In the genomic region with DNA sequence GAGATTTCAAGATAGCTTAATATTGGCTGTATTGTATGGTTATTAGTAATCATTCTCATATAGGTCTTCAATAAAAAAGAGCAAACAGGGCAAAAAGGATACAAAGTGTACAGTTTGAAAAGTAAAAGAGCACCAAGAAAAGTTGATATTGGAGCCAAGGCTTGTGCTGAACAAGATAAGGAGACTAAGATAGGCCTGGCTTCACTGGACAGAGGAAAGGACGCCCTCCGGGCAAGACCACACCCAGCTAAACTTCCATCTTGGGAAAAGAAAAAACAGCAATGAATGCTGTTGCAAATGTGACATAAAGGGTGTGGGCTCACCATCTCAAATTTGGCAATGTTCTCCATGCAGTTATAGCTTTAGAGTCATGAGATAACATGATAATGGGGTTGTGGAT, we compare ENCODE assay signal across 23 mouse cellular contexts.
"Had no signal": no experiment of that assay in that cellular context is flagged by ENCODE, and none has a peak within 500 bp of the region (broad histone marks: within the 10 kb centered on the region; RNA-seq: fewer than 3 reads in every experiment).

No protein-coding gene starts in this region.

- H3K9ac ChIP-seq: limb, embryonic 12.5 days; limb, embryonic 15.5 days; midbrain, embryonic 13.5 days; neural tube, embryonic 13.5 days had no signal

- H3K4me2 ChIP-seq: limb, embryonic 12.5 days; limb, embryonic 15.5 days; midbrain, embryonic 13.5 days; neural tube, embryonic 13.5 days had no signal

- H3K36me3 ChIP-seq: limb, embryonic 12.5 days; limb, embryonic 15.5 days; midbrain, embryonic 10.5 days; midbrain, embryonic 13.5 days; neural tube, embryonic 13.5 days had no signal

- DNase-seq: kidney, adult 18-20 months; kidney, adult 9 months; kidney, postnatal 14 days; kidney, postnatal 4 days; layer of hippocampus, postnatal 36 days; left cerebral cortex, postnatal 4 days; lung, adult 2 months; lung, postnatal 14 days; lung, postnatal 4 days; retina, postnatal 1 day; right cerebral cortex, postnatal 25 days; thymus, postnatal 25 days had no signal

- H3K27ac ChIP-seq: left cerebral cortex, adult 2 months; limb, embryonic 12.5 days; limb, embryonic 15.5 days; midbrain, embryonic 10.5 days; midbrain, embryonic 13.5 days; neural tube, embryonic 13.5 days; stomach, postnatal 0 days had no signal

- ATAC-seq: inflammation-experienced regulatory T-cells, adult 6 months; intestine, embryonic 16.5 days; midbrain, embryonic 13.5 days; midbrain, embryonic 16.5 days had no signal

- H3K9me3 ChIP-seq: limb, embryonic 12.5 days; limb, embryonic 15.5 days; midbrain, embryonic 10.5 days; midbrain, embryonic 13.5 days; neural tube, embryonic 13.5 days had no signal

- H3K4me3 ChIP-seq: left cerebral cortex, adult 2 months; limb, embryonic 12.5 days; limb, embryonic 15.5 days; midbrain, embryonic 10.5 days; midbrain, embryonic 13.5 days; myocyte; neural tube, embryonic 13.5 days had no signal

- H3K27me3 ChIP-seq: limb, embryonic 12.5 days; limb, embryonic 15.5 days; midbrain, embryonic 13.5 days; neural tube, embryonic 13.5 days had no signal
